Mouse (Mus musculus) E14TG2a.4 (cell line): Measurements from ENCODE around the gene Slc4a1.

Experiments
- CTCF ChIP-seq: conservative IDR thresholded peaks from 2 replicates; pipeline ENCODE4 v1.5.1; 2014; ENCODE audit warnings: low read length
- NANOG ChIP-seq: IDR thresholded peaks from 2 replicates; pipeline ENCODE4 v1.6.1; 2014; ENCODE audit warnings: borderline replicate concordance, low read length, mixed read lengths
- POU5F1 ChIP-seq: IDR thresholded peaks from 2 replicates; pipeline ENCODE4 v1.6.1; 2014; ENCODE audit warnings: low read length, borderline replicate concordance

- TF ChIP-seq CTCF (peak; percentile 98), POU5F1 (no peak), NANOG (no peak)
Observed at GRCm38 (mm10) chr11:102299839-102300238, 66.2 kb downstream of the Slc4a1 start.
